Mouse (Mus musculus): ENCODE data around the gene Scd3.
"Not testable (repeated sequence)": the region's sequence is repeated elsewhere in the genome, so short reads cannot be mapped to it uniquely, and the experiment has no call there.

Gene Scd3

DNA sequence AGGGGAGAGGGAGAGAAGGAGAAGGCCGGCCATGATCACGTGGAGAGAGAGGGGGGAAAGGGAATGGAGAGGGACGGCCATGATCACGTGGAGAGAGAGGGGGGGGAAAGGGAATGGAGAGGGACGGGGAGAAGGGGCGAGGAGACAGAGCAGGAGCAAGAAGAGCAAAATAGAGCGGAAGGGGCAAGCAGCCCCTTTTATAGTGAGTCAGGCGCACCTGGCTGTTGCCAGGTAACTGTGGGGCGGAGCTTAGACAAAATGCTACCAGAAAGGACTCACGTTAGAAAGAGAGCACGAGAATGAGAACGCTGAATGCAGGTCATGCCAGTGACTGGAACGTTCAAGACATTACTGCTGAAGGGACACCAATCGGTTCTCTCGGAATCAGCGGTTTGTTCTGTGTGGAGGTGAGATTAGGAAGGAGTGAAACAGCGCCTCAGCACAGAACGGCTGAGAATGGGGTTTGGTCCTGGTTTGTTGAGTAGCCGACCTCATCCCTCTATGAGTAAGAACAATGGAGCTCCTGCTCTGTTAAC is 34.5 kb downstream of the Scd3 start:
- no peak for DNase-seq (ENCODE audit: low spot score in 2 of 2)

DNA sequence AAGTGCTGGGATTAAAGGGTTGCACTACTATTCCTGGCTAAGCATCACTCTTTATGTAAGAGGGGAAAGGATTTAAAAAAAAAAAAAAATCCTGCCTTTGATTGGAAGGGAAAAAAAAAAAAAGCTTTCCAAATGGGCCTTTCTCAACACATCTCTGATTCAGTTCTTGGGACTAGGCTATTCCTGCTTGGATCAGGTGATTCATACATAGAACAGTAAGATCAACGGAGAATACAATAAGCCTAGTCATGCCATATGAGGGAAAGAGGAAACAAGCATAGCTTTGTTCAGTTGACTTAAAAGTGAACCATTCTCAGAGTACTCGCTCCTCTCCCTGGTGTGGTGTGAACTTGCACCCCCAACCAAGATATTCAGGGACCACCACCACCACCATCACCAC is 35.8 kb downstream of the Scd3 start:
- no peak for DNase-seq (ENCODE audit: low spot score in 2 of 2)

DNA sequence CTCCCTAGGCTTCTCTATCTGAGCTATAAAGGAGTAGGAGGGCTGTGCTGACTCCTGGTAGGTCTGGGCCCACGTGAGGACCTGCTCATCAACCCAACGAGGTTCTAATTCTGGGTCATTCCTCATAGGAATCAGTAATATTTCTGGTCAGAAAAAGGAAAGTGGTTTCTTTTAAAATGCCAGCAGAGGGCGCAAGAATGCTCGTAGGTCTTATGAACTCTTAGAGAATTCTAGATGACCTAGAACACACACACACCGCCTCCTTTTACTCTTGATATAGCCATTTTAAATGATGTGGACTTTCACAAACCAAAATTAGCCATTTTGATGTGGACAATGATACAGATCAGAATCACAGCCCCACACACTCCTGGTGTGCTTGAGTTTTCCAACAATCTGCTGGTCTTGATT is 42.7 kb downstream of the Scd3 start:
- DNase-seq (ENCODE audit: low spot score in 2 of 2) = peak in 1 of 2 experiments; percentile 55

DNA sequence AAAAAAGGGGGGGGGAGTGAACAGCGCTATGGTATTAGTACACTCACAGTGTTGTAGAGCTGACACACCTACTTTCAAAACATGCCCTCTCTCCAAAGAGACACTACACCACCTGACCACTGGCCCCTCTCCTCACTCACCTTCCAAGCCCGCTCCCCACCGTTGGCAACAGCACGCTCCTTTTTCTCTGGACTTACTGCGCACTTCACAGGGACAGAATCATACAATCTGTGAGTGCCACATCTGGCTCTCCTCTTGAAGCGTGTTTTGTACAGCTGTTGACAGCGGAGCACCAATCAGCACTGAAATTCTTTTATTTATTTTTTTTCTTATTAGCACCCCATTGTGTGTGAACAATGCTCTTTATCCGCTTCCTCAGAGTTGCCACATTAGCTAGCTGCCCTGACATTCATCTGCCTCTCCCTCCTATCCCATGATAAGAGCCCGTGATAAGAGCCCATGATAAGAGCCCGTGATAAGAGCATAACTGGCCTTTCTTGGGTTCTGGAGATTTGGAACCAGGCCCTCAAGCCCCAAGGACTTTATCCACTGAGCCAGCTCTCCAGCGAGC is 43.4 kb downstream of the Scd3 start:
- DNase-seq (ENCODE audit: low spot score in 2 of 2) = no peak

DNA sequence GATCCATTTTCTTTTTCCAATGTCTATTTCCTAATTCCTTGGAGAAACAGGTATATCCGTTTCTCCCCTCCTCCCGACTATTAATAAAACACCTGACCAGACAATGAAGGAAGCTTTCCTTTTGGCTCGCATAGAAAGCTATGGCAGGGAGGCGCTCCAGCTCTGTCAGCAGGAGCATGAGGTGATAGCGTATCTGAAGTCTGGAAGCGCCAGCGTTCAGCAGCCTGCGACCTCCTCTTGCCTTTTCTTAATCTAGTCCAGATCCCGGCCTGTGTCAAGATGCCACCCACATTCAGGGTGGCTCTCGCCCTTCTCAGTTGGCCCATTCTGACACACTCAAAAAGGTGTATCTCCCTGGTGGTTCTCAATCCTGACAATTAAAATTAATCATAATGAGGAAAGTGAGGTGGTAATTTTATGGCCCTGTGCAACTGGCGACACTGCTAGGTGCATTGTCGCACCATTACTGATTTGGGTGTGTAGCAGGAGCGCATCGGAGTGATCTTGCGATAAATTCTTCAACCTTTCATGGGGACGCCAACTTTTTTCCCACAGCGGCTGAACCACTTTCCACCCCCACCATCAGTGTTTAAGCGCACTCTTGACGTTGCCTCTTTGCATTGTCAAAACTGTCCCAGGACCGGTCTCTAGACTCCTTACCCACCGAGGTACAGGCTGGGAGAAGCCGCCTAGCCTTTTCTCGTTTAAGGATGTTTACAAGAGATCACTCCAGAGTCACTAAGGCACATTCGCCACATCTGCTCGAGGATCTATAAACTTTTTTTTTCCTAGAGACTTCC is 44.4 kb downstream of the Scd3 start:
- peak; percentile 24 to 33 for DNase-seq (ENCODE audit: low spot score in 2 of 2)

DNA sequence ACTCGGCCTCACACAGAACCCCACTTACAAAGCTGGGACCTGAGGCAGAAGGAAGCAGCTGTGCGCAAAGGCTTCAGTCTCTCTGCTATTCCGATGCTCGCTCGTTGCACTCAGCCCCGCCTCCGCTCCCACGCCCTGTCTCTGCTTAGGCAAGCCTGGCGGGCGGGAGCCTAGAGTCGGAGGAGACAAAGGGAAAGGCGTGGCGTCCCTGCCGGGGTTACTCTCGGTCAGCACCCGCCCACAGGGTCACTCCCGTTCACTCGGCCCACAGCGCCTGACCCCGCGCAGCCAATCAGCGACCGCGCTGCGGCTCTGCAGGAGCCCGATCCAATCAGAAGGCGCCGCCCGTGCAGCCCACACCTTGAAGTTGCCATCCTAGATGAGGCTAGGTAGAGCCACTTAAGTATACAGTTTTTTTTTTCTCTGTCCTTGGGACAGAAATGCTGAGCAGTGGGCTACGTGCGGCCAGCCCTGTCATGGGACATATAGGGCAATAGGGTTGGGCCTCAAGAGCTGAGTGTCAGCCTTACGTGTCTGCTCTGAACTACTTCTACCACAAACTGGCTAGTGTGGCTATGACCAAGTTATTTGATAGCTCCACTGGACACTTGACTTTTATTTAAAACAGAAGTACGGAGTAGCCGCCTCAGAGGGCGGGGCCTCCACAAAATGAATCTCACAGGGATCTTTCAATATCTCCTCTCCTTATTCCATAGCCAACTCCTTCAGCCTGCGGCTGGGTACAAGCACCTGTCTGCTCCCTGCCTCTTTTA is 45.2 kb downstream of the Scd3 start:
- DNase-seq (ENCODE audit: low spot score in 2 of 2) = peak; percentile 72 to 96

DNA sequence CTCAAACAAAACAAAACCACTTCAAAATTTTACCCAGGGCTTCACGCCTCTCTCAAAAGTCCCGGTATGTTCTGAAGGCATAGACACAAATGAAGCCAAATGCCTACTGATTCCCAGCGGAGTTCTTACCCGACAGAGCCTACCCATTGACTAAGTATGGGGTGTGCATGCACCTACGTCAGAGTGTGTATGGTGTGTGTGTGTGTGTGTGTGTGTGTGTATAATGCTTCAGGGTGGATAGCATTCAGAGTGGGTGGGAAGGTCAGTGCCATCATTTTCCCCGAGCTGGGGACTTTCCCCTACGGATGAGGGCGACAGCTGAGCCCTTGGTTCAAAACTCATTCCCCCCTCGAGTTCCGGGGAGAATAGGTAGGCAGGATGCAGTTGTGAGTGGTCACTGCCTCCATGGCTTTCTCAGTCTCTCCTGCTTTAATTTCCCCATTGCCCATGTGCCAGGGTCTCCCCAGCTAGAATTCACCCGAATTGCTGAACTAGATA is 45.8 kb downstream of the Scd3 start:
- DNase-seq (ENCODE audit: low spot score in 2 of 2) = peak in 1 of 2 experiments; percentile 13

DNA sequence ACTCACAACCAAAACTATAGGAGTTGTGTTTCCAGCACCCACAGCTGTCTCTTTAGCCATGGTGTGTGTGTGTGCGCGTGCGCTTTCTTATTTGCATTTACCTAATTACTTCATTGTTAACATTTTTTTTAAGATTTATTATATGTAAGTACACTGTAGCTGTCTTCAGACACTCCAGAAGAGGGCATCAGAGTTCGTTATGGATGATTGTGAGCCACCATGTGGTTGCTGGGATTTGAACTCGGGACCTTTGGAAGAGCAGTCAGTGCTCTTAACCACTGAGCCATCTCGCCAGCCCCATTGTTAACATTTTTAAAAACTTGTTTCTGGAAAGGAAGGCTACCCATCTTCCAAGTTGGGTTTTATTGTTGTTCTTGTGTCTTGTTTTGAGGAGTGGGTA is 48.1 kb downstream of the Scd3 start:
- not testable (repeated sequence) for DNase-seq (ENCODE audit: low spot score in 2 of 2)

DNA sequence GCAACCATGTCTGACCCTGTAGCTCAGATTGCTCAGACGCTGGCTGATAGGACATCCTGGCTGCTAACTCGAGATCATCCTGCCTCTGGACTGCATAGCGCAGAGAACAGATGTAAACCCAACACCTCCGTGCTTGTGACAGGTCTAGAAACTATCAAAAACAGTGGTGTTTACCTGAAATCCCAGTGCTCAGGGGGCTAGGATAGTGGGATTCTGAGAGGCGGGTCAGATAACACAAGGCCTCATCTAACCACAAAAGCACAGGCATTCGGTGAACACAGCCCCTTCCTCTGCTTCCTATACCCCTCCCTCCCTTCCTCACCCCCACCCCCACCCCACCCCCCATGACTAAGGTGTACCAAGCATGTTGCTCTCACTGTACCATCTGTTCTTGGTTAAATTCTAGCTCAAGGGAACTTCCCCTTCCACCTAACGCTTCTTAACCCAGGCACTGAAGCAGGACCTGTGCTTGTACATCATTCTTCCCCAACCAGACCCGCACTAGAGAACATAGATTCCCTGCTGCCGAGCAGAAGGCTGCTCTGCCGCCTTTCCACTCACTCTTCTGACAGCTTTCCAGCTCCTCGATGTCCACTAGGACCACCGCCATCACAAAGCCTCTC is 49.0 kb downstream of the Scd3 start:
- peak in 1 of 2 experiments; percentile 14 for DNase-seq (ENCODE audit: low spot score in 2 of 2)

DNA sequence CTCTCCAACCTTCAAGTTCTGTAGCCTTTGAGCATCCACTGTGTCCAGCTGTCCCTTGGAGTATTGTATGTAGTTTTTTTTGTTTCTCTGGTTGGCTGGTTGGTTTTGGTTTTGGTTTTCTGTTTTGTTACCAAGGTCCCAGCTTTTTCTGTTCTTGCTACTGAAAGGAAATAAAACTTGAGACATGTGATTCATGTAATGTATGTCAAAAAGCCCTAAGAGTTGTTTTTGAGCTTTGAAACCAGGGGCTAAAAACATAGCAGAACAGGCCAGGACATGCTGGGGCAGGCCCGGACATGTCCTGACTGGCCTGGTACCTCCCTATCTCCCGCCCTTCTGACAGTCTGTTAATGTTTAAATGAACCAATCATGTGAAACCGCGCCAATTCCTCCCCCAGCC is 51.0 kb downstream of the Scd3 start:
- DNase-seq (ENCODE audit: low spot score in 2 of 2) = not testable (repeated sequence)

DNA sequence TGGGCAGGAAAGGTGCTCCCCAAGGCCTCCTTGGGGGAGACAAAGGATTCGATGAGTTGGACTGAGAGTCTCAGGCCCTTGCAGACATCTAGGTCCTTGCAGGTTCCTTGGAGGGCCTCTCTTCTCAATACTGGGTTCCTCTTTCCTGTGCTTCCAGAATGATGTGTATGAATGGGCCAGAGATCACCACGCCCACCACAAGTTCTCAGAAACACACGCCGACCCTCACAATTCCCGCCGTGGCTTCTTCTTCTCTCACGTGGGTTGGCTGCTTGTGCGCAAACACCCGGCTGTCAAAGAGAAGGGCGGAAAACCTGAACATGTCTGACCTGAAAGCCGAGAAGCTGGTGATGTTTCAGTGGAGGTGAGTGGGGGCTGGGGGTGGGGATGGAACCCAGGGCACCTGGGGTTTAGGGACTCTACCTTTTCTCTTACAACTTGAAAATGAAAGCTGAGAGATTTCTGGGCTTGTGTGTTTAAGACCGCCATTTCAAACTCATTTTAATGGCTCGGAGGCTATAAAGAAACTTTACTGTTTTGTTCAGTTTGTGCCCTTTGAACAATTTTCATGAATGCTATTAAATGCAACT is 54.4 kb downstream of the Scd3 start:
- no peak for DNase-seq (ENCODE audit: low spot score in 2 of 2)

DNA sequence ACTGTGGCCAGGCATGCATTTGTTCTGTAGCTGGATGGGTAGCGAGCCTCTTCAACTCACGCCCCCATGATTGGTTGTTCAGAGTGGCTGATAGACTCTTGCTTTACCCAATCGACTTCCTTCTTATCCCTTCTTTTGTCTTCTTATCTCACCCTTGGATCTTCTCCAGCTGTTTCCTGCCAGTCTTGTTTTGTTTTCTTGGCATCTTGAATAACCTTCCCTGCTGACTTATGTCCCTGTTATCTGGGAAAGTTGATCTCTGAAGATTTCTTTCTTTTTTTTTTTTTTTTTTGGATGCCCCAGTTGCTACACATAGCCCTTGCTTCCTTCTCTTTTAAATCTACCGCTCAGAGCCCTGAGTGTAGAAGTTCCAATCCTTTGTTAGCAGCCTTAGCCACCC is 56.4 kb downstream of the Scd3 start:
- DNase-seq (ENCODE audit: low spot score in 2 of 2) = no peak

DNA sequence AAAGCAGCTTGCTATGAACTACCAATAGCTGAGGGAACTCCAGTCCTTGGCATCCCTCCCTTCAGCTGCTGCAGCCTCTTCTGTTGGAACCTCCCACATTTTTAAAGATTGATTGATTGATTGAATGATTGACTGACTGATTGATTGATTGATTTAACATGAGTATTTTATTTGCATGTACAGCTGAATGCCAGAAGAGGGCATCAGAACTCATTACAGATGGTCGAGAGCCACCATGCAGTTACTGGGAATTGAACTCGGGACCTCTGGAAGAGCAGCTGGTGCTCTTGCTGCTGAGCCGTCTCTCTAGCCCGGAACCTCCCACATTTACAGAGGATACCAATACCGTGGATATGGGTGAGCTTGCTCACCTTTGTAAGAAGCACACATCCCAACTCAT is 57.4 kb downstream of the Scd3 start:
- DNase-seq (ENCODE audit: low spot score in 2 of 2) = no peak

DNA sequence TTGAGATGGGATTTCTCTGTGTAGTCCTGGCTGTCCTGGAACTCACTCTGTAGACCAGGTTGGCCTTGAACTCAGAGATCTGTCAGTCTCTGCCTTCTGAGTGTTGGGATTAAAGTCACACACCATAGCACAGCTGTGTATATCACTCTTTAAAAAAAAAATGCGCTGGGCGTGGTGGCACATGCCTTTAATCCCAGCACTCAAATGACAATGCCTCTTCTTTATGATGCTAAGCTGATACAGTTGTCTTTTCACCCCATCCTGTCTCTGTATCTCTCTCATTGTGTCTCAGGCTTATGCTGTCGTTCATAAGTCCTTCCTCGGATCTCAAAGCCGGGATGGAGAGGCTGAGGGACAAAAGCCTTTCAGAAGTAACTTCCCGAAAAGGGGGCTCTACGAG is 58.7 kb downstream of the Scd3 start:
- DNase-seq (ENCODE audit: low spot score in 2 of 2) = no peak

DNA sequence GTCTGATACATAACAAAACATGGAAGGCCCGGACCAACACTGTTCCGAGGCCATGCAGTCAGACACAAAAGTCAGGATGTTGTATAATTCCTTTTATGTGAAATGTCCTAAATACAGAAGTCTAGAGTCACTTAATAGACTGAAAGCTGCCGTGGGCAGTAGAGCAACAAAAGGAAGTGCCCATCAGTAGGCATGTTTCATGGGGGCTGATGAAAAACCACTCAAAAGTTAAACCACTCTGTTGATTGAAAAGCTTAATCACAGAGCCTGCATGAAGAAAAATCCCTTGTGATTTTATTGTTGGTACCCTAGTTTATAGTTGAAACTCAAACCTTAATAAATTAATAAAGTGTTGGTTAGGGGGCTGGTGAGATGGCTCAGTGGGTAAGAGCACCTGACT is 60.5 kb downstream of the Scd3 start:
- no peak for DNase-seq (ENCODE audit: low spot score in 2 of 2)

DNA sequence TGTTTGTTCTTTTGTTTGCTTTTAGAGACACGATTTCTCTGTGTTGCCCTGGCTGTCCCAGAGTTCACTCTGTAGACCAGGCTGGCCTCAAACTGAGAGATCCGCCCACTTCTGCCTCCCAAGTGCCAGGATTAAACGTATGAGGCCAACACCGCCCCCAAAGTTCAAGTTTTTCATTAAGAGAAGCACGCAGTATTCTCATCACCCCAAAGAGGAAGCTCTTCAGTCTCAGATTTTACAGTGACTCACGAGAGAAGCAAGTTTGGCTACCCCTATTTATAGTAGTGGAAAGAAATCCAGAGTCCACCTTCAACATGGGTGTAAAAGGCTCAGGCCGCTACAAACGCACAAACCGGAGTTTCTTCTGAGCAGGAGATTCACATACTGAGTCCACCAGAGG is 61.2 kb downstream of the Scd3 start:
- no peak for DNase-seq (ENCODE audit: low spot score in 2 of 2)

DNA sequence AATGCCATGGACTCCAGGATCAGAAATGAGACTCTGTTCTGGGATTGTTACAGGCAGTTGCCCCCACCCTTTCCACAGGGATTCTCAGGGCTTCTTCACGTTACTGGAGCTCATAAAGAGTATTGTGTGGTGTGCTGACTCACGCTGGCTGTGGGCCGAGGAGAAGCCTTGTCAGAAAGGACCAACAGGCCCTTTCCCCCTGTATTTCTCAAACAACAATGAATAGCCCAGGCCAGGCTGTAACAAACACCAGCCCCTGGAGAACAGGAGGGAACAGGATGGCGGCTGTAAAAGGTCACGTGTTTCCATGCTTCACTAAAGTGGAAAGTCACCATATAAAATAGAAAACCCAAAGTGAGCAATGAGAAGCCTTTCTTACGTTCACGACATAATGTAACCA is 62.2 kb downstream of the Scd3 start:
- no peak for DNase-seq (ENCODE audit: low spot score in 2 of 2)

DNA sequence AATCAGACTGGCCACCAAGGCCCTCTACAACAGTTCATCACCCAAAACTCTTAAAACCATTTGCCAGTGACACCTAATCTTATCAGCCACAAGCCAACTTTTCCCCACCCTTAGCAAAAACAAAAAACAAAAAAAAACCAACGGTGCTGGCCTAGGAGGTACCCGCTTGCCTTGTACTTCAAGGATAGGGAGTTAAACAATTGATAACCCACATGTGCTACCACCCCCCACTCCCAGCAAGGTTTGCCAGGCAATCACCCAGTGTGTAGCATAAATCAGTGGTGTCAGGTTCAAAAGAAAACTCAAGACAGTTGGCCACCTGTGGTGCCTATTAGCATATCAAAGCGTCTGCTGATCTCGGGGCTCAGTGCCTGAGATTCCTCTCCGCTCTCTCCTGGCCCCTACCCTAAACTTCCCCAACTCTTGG is 62.9 kb downstream of the Scd3 start:
- no peak for DNase-seq (ENCODE audit: low spot score in 2 of 2)

DNA sequence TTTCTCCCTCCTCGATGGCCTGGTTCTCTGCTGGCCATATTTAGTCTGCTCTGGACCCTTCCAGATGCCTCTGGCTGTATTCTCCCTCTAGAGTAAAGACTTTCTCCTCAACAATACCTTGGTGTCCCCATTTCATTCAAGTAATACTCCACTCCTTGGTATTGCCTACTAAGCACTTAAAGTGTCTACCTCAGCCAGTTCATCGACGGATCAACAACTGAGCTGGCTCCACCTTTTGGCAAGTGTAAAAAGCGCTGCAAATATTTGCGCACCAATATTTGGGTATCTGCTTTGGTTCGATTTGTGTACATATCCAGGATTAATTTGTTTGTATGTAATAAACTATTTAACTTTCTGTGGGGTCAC is 63.4 kb downstream of the Scd3 start:
- DNase-seq (ENCODE audit: low spot score in 2 of 2) = no peak

DNA sequence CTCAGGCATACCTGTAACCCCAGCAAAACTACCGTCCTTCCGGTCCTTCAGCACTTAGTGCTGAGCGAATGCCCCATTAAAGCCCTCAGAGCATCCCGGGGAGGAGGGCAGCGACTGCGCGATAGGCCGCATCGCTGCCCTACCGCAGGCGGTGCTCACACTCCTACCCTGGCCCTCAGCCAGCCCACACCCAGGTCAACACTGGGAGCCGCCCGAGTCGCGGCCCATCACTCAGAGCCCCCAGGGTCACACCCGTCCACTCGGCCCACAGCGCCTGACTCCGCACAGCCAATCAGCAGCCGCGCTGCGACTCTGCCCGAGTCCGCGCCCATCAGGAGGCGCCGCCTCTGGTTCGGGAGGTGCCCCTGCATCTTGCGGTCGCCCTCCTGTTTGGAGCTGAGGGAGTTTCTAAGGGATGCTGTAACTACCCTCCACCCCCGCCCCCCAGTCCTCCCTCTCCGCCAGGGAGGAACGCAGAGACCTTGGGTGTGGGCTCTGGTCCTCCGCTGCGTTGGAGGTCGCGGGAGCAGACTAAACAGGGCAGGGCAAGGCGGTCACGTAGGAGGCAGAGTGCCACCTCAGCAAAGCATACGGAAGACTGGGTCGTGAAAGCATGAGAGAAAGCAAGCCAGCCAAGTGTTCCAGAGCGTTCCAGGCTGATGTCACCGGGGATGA is 63.9 kb downstream of the Scd3 start:
- peak; percentile 67 to 80 for DNase-seq (ENCODE audit: low spot score in 2 of 2)

DNA sequence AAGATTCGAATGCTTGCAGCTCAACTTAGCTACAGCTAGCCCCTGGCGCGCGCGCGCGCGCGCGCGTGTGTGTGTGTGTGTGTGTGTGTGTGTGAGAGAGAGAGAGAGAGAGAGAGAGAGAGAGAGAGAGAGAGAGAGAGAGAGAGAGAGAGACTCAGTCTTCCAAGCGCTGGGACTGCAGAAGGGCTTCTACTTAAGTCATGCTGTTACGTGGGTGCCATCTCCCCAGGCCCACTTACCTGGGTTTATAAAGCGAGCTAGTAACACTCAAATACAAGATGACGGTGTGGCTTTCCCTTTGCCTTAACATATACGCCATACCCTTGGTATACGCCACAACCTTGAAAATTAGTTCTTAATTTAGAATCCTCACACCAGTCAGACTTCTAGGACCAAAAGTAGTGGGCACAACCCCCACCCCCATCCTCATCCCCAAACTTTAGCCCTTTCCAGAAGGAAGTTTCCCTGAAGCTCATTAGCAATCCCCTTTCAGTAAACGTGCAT is 64.5 kb downstream of the Scd3 start:
- peak in 1 of 2 experiments; percentile 13 for DNase-seq (ENCODE audit: low spot score in 2 of 2)
